Mouse (Mus musculus) cerebellum, postnatal 4 days (tissue): ENCODE measurements around the gene Map1s.

Source experiments
- DNase-seq, 2 experiments: peaks; one replicate each; pipeline ENCODE4 v3.0.0; 2022; ENCODE audit warnings: low spot score in 2 of 2, mixed read lengths in 1 of 2

Gene Map1s

DNA sequence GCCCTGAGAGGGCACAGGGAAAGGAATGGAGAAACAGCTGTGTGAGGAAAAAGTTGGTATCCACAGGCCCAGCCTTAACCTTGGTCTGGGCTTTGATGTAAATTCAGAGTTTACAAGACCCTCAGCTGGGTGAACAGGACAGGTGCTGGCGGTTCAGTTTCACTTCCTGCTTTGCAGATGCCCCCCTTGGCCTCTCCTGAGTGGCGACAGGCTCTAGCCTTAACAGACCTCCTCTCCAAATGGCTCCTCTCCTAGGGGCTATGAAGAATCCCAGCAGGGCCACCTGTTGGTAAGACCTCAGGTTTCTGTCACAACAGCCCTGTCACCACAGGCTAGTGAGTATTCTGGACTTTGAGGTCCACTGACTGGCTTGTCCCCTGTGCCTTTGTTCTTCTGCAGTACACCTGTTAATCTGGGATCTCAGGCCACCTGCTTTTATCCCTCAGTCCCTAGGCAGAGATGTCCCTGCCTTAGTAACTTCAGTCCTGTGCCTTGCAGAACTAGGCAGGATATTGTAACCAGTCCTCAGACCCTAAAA is 7.0 kb upstream of the Map1s start:
- DNase-seq = no peak

- DNase-seq = no peak
Measured at GRCm38 (mm10) chr8:70899226-70899625, 6.5 kb upstream of the Map1s start.

- no peak for DNase-seq
Measured at GRCm38 (mm10) chr8:70900872-70901387, 4.8 kb upstream of the Map1s start.

GRCm38 (mm10) chr8:70902211-70902610 is 3.5 kb upstream of the Map1s start:
- DNase-seq = no peak

DNA sequence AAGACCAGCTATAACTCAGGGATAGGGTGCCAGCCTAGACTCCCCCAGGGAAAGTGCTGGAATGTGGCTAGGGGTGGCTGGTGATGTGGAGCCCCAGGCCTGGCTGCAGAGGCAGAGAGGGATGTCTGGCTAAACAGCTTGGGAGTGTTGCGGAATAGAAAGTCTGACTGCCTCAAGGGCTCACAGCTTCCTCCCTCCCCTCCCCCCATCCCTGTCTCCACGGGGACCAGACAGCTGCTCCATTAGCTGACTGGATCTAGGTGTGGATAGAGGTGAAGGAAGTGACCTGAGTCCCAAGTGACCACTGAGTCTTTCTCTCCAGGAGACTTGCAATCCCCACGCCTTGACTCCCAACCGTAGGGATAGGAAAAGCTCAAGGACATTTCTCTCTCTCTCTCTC is 2.6 kb upstream of the Map1s start:
- no peak for DNase-seq

DNA sequence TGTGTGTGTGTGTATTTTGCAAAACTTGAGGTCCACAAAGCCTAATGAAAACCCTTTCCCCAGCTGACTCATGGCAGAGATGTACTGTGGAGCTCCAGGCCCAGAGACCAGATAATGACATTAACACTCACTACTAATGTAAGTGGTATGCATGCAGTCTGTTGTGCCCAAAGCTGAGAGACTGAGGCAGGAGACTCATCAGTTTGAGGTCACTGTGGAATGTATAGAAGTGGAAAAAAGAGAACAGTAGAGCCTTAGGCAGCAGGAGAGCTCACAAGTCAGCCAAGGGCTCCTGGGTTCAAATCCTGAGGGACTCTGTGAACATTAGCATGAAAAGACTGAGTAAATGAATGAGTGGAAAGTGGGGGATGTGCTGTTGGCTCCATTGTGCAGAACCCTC is 2.1 kb upstream of the Map1s start:
- DNase-seq = no peak

DNA sequence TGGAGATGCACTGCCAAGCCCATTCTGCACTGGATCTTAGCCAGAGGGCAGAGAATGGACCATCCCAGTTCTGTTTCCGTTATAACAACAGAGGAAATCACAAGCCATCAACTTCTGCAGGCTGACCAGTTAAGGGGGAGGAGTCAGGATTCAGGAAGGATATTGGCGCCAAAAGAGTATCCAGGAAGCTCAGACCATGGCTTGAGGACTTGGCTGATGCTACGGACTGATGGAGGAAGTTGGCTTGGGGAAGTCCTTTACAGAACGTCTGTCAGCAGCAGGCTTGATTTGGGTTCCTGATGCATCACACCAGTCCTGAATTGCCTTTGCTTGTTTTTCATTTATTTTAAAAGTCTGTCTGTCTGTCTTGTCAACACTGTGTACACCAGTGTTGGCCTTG is 1.2 kb upstream of the Map1s start:
- DNase-seq = no peak

- DNase-seq = no peak
Measured at GRCm38 (mm10) chr8:70905463-70905830, 285 bp upstream of the Map1s start.

DNA sequence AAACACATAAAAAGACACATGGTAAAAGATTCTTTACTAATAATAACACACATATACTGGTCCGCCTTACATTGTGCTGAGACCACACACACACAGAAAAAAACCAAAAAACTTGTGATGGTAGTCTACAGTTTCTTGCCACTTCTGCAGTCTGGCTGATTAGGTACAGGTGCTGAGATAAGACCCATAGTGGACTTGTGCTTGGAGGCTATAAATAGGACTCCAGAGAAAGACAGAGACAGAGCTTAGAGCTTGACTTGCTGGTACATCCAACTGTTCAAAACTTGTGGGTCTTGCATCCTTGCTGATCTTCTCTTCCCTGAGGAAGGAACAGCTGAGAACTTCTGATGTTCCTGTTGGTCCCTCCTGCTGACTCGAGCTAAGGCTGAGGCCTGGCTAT is 1.8 kb downstream of the Map1s start:
- no peak for DNase-seq

GRCm38 (mm10) chr8:70911596-70911995 is 5.9 kb downstream of the Map1s start:
- DNase-seq = no peak

GRCm38 (mm10) chr8:70912955-70913354 is 7.2 kb downstream of the Map1s start:
- DNase-seq = no peak

DNA sequence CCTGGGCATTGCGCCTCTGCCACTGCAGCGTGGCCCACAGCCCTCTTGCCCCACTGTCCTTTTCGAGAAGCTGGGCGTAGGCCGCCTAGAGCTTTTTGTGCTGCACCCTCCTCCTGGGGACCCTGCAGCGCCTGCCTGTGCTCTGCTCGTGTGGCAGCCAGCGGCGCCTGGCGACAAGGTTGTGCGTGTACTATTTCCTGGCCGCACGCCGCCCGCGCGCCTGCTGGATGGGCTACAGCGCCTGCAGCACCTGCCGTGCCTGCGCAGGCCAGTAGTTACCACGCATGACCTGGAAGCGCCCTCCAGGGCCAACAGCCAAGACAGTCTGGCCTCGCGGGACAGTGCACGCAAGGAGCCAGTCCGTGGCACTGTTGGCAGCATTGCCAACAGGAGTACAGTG is 7.8 kb downstream of the Map1s start:
- DNase-seq = no peak

GRCm38 (mm10) chr8:70914704-70915103 is 9.0 kb downstream of the Map1s start:
- no peak for DNase-seq

GRCm38 (mm10) chr8:70920049-70920922 is 14.6 kb downstream of the Map1s start:
- no peak for DNase-seq

DNA sequence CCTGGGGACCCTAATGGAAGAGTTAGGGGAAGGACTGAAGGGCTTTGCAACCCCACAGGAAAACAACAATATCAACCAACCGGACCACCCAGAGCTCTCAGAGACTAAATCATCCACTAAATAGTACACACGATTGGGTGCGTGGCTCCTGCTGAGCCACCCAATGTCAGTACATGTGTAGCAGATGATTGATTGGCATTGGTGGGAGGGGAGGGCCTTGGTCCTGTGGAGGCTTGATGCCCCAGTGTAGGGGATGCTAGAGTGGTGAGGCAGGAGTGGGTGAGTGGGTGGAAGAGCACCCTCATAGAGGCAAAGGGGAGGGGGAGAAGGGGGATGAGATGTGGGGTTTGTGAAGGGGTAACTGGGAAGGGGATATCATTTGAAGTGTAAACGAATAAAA is 18.4 kb downstream of the Map1s start:
- DNase-seq = no peak

- no peak for DNase-seq
Measured at GRCm38 (mm10) chr8:70925754-70926153, 20.0 kb downstream of the Map1s start.

DNA sequence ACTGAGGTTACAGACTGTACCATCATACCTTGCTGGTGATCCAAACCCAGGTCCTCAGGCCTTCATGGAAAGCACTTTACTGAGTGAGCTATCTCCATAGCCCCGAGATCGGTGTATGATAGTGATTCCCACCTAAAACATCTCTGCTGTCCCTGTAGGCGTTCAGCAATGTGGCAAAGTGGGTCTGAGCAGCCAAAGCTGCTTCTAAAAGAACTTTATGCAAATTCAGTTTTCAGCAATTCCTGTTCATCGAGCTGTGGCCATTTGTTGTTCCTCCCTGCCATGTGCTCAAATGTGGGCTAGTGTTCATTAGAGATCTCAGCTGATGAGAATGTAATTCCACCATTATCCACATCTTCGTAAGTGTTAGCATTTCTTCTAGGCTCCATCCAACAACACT is 20.7 kb downstream of the Map1s start:
- DNase-seq = no peak

GRCm38 (mm10) chr8:70928096-70928495 is 22.4 kb downstream of the Map1s start:
- no peak for DNase-seq

DNA sequence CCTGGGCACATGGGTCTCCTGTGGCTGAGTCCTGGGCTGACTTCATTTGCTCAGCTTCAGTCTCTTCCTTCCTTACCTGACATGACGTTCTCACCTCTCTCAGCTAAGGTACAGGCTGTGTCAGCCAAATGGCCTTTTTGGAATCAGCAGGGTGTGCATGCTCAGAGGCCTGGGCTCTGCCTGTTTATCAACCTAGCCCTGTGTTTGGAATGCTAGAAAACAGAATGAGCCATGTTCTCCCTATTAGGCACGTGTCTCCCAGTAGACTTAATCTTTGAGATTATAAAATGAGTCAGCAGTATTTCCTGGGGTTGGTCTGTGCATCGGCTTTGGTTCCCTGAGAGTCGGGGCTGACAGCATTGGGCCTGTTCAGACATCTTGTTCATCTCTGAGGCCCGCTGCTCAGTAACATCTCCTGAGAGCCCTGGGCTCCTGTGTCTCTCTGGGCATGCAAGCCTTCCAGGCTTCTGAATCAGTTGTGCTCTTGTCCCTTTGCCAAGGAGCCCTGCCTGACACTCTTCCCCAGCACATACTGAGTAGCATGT is 23.1 kb downstream of the Map1s start:
- DNase-seq = no peak

GRCm38 (mm10) chr8:70931731-70932130 is 26.0 kb downstream of the Map1s start:
- no peak for DNase-seq

DNA sequence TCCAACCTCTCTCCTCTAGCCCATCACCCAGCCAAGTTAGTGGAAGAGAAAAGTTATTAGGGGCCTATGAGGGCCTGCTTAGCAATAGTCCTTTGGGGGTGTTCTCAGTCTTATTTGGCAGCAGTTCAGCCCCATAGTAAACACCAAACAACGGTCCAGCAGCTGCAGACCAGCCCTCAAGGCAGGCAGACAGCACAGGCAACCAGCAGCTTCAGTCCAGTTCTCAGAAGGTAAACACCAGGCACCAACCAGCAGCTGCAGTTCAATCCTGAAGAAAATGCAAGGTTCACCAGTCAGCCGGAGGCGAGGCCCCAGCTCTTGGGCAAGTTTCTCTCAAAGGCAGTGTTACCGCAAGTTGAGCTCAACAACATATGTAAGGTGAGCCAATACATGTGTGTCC is 27.3 kb downstream of the Map1s start:
- no peak for DNase-seq

DNA sequence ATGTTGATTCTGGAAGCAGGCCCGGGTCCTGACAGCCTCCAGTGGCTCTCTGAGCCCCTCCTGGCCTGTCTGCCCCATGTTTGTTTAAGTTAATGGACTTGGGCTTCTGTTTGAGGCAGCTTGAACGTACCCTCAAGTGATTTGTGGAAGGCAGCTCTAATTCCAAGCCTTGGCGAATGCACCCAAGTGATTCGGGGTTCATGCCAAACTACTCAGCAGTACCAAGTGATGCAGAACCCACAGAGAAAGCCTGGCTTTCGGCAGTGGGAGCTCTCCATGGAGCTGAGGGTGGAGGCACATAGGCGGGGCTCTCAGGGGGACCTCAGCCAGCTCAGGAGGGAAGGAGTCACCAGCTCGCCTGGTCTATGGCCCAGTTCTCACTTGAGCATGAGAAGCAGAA is 29.1 kb downstream of the Map1s start:
- DNase-seq = no peak

- DNase-seq = no peak
Measured at GRCm38 (mm10) chr8:70937200-70937599, 31.5 kb downstream of the Map1s start.
